Mouse (Mus musculus) embryonic facial prominence, embryonic 12.5 days (tissue): ENCODE data around the gene Fbxl5. TPM values are rescaled to one million over a fixed set of nuclear protein-coding genes. Genes with fewer than 3 reads are reported as not detected.

Experiments used
- ATAC-seq: fragments of 200-750 bp; cut with Nextera tagmentation; 2 replicates; pipeline ENCODE4 v1.8.0; 2017; ENCODE audit not compliant: insufficient number of reproducible peaks, insufficient read depth, low FRiP score, low TSS enrichment
- H3K27ac ChIP-seq: fragments of 300-500 bp; sonication (generic); 2 replicates; pipeline ENCODE4 v1.5.1; 2016; ENCODE audit warnings: mild to moderate bottlenecking
- H3K27me3 ChIP-seq: fragments of 300-500 bp; sonication (generic); 2 replicates; pipeline ENCODE4 v1.6.1; 2016; ENCODE audit warnings: mild to moderate bottlenecking, moderate library complexity
- H3K36me3 ChIP-seq: fragments of 300-500 bp; sonication (generic); 2 replicates; pipeline ENCODE4 v1.6.1; 2016; ENCODE audit warnings: mild to moderate bottlenecking
- H3K4me1 ChIP-seq: fragments of 300-500 bp; sonication (generic); 2 replicates; pipeline ENCODE4 v1.6.1; 2016
- H3K4me2 ChIP-seq: fragments of 300-500 bp; sonication (generic); replicated peaks from 2 replicates; pipeline ENCODE4 v1.6.1; 2016; ENCODE audit warnings: mild to moderate bottlenecking, moderate library complexity
- H3K4me3 ChIP-seq: fragments of 300-500 bp; sonication (generic); 2 replicates; pipeline ENCODE4 v1.5.1; 2016; ENCODE audit warnings: mild to moderate bottlenecking
- H3K9ac ChIP-seq: fragments of 300-500 bp; sonication (generic); 2 replicates; pipeline ENCODE4 v1.6.1; 2016; ENCODE audit warnings: mild to moderate bottlenecking, moderate library complexity
- H3K9me3 ChIP-seq: fragments of 300-500 bp; sonication (generic); 2 replicates; pipeline ENCODE4 v1.6.1; 2016; ENCODE audit warnings: mild to moderate bottlenecking, moderate library complexity
- WGBS: fragments of 180-500 bp; shearing (Covaris S2); methylation state at CpG from one replicate; pipeline ENCODE4 v1.1.7; 2016; 5-methylcytosine and 5-hydroxymethylcytosine counted together
- polyA plus RNA-seq: library from polyadenylated mRNA; unstranded; fragments of >200 nt; fragmentation: Nextera tagmentation; extraction: Ambion mirVana; gene quantifications from 2 replicates; pipeline ENCODE4 v1.2.1, GENCODE M21; 2016

The Fbxl5 gene
- polyA plus RNA-seq, 1 experiment from 2014 or later: 62.7 TPM

DNA sequence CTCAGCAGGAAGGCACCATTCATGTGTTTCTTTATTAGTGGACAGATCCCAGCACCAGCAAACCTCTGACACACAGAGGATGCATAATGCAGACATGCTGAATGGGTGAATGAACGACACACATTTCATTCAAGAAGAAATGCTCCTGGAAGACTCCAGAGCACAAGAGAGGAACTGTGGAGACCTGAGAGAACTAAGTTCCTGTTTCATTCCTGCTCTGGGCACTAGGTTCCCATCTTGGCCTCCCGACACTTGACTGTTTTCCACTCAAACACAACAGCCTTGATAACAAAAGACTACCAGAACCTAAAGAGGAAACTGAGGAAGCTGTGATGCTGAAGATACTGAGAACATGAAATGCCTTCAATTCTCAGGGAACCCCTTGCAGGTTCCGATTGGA, 26.8 kb upstream of the Fbxl5 start:
- H3K27ac ChIP-seq: no peak overlapping the region
- no peak overlapping the region for H3K4me2 ChIP-seq
- H3K36me3 ChIP-seq: no peaks in the 10 kb centered on the region
- H3K27me3 ChIP-seq: no peaks in the 10 kb centered on the region
- 0 out of 2 replicates have a peak, but pooled peaks cover 7% of the 10 kb centered on the region for H3K4me1 ChIP-seq
- peaks cover 5% of the 10 kb centered on the region; the same call in 1 of the 2 replicates for H3K9me3 ChIP-seq
- H3K4me3 ChIP-seq: no peak overlapping the region
- 88% methylated on average over 3 of the region's 3 CpGs for WGBS
- ATAC-seq: no peak
- H3K9ac ChIP-seq: no peak overlapping the region

DNA sequence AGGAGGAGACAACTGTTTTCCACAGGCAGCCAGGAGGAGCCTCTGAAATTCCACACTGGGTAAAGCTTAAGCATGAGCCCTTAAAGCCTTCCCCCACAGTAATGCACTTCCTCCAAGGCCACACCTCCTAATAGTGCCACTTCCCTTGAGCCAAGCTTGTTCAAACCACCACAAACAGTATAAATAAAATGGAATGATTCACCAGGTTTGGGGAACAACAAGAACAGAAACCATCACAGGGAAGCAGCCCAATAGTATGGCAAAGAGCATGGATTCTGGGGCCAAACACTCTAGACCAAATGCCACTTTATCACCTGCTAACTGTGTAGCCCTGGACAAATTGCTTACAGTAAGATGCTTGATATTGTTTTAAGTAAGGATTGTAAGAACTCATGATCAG, 26.1 kb upstream of the Fbxl5 start:
- Histone ChIP-seq H3K9ac (no peak overlapping the region), H3K27me3 (no peaks in the 10 kb centered on the region), H3K4me2 (no peak overlapping the region), H3K27ac (no peak overlapping the region), H3K9me3 (peaks cover 5% of the 10 kb centered on the region; the same call in 1 of the 2 replicates), H3K36me3 (no peaks in the 10 kb centered on the region), H3K4me3 (no peak overlapping the region), H3K4me1 (0 out of 2 replicates have a peak, but pooled peaks cover 7% of the 10 kb centered on the region)
- no peak for ATAC-seq

GRCm38 (mm10) chr5:43846227-43846626, 24.8 kb upstream of the Fbxl5 start:
- no peaks in the 10 kb centered on the region for H3K36me3 ChIP-seq
- ATAC-seq: no peak
- H3K4me3 ChIP-seq: no peak overlapping the region
- H3K27ac ChIP-seq: no peak overlapping the region; the same call in 1 of the 2 replicates
- H3K27me3 ChIP-seq: no peaks in the 10 kb centered on the region
- H3K4me1 ChIP-seq: 0 out of 2 replicates have a peak, but pooled peaks cover 7% of the 10 kb centered on the region
- H3K9me3 ChIP-seq: peaks cover 5% of the 10 kb centered on the region; the same call in 1 of the 2 replicates
- 15% methylated on average over 2 of the region's 2 CpGs for WGBS
- H3K4me2 ChIP-seq: no peak overlapping the region
- no peak overlapping the region for H3K9ac ChIP-seq

DNA sequence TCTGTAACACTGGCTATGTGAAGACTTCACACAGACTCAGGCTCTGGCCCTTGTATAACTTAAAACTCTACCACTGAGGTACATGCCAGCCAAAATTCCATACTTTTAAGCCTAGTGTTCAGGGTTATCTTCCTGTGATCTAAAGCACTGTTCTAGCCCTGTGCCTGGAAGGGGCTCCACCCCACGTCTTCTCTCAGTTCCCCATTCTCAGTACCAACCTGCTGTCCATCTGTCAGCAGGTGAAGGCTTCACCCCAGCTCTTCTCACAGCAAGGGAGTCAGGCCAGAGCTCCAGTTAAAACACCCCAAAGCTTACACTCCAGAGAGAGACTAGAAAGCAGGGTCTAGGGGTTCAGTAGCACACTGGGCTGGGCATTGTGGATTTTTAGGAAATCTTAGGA, 24.2 kb upstream of the Fbxl5 start:
- H3K9me3 ChIP-seq: peaks cover 5% of the 10 kb centered on the region; the same call in 1 of the 2 replicates
- no peak overlapping the region for H3K9ac ChIP-seq
- H3K4me1 ChIP-seq: 0 out of 2 replicates have a peak, but pooled peaks cover 7% of the 10 kb centered on the region
- ATAC-seq: no peak
- 50% methylated on average over 1 of the region's 1 CpGs for WGBS
- H3K4me3 ChIP-seq: no peak overlapping the region
- H3K27ac ChIP-seq: no peak overlapping the region
- H3K36me3 ChIP-seq: no peaks in the 10 kb centered on the region
- no peak overlapping the region for H3K4me2 ChIP-seq
- H3K27me3 ChIP-seq: no peaks in the 10 kb centered on the region

DNA sequence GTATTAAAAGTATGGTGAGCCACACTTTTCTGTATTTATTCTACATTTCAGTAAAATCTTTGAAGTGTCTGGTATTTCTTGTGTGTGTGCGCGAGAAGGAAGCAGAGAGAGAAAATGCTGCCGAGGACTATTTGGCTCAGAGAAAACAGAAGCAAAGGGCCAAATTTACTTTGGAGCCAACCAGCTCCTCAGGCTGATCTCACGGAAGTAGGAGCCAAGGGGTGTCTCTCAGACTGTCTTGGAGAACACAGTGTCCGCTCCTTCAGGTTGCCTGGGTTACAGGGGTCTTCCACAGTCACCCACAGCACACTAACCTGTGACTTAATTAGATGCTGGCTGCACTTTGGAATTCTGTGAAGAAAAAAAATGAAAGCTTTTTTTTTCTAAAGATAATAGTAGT, 23.6 kb upstream of the Fbxl5 start:
- Histone ChIP-seq H3K4me3 (no peak overlapping the region), H3K4me2 (no peak overlapping the region), H3K36me3 (no peaks in the 10 kb centered on the region), H3K27me3 (no peaks in the 10 kb centered on the region), H3K9me3 (peaks cover 5% of the 10 kb centered on the region; the same call in 1 of the 2 replicates), H3K9ac (no peak overlapping the region), H3K4me1 (0 out of 2 replicates have a peak, but pooled peaks cover 7% of the 10 kb centered on the region), H3K27ac (no peak overlapping the region)
- ATAC-seq: no peak
- 84% methylated on average over 5 of the region's 5 CpGs for WGBS

DNA sequence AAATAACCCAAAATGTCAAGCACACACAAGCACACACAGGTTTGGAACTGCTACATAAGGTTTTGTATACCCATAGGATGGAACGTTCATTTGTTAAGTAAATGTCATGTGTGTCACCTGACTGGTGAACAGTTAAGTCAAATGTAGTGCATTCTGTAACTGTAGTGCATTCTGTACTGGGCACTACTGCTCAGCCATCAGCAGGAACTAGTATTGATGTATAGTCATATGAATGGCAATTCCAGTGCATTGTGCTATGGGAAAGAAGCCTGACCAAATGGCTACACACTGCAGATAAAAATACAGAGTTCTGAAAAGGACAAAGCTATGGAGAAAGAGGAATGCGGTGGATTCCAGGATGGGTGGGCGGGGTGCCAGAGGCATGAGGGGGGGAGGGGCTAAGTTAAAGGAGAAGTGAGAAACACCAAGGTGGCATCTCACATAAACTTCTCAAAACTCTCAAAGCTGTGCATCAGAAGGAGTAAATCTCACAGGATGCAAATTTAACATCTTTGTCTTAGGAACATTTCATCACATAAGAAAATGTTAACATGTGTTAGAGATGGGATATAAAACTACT, 21.2 kb upstream of the Fbxl5 start:
- H3K4me3 ChIP-seq: no peak overlapping the region
- H3K4me1 ChIP-seq: 0 out of 2 replicates have a peak, but pooled peaks cover 7% of the 10 kb centered on the region
- no peak for ATAC-seq
- H3K27me3 ChIP-seq: no peaks in the 10 kb centered on the region
- H3K9me3 ChIP-seq: peaks cover 5% of the 10 kb centered on the region; the same call in 1 of the 2 replicates
- H3K4me2 ChIP-seq: no peak overlapping the region
- H3K9ac ChIP-seq: no peak overlapping the region
- H3K36me3 ChIP-seq: no peaks in the 10 kb centered on the region
- no peak overlapping the region for H3K27ac ChIP-seq
- WGBS: 73% methylated on average over 3 of the region's 3 CpGs

DNA sequence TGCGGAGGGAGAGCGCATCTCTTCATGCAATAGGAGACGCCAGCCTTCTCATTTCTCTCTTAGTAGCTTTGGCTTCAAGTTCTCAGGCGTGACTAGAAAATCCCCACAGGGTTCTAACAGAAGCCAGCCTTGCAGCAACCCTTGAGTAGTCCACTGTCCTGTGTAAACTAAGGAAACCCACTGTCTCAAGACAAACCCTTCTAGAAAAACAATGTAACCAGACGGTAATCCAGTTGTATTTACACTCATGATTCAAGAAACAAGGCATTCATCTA, 20.5 kb upstream of the Fbxl5 start:
- no peaks in the 10 kb centered on the region for H3K27me3 ChIP-seq
- no peak overlapping the region for H3K9ac ChIP-seq
- 76% methylated on average over 5 of the region's 5 CpGs for WGBS
- H3K4me3 ChIP-seq: no peak overlapping the region
- peaks cover 5% of the 10 kb centered on the region; the same call in 1 of the 2 replicates for H3K9me3 ChIP-seq
- H3K36me3 ChIP-seq: no peaks in the 10 kb centered on the region
- ATAC-seq: no peak
- 0 out of 2 replicates have a peak, but pooled peaks cover 7% of the 10 kb centered on the region for H3K4me1 ChIP-seq
- no peak overlapping the region for H3K4me2 ChIP-seq
- H3K27ac ChIP-seq: no peak overlapping the region

DNA sequence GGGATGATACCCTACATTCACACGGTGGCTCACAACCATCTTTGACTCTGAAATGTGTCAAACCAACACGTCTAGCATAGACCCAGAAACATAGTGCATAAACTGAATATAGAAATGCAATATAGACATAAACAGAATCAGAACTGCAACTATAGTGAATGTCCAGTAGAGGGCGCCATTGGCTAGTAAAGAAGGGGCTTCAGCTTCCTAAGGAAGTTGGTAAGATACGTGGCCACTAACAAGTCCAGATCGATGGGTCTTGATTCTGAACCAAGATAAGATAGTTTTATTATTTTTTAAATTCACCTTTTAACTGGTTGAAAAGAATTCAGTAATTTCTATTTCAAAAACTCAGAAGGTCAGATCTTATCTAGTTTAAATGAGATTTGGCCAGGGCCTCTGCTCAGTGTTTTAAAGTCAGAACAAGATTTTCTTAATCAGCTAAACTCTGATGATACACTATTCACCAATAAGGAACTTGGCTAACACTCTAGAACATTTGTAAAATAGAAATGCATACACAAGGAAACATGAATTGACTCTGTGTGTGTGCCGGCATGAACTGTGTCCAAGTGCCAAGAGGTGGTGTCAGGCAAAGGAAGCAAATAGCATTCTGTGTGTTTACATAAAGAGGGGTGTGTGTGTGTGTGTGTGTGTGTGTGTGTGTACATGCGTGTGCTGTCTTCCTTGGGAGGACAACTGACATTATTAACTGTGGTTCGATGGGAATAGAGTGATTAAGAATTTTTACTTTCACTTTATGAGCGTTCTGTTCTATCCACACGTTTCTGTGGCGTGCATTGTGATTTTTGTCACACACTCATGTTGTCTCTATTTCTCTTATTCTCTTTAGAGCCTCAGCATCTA, 19.9 kb upstream of the Fbxl5 start:
- Histone ChIP-seq H3K27ac (no peak overlapping the region), H3K4me2 (no peak overlapping the region), H3K9me3 (peaks cover 5% of the 10 kb centered on the region; the same call in 1 of the 2 replicates), H3K27me3 (no peaks in the 10 kb centered on the region), H3K9ac (no peak overlapping the region), H3K4me3 (no peak overlapping the region), H3K4me1 (0 out of 2 replicates have a peak, but pooled peaks cover 5% of the 10 kb centered on the region), H3K36me3 (no peaks in the 10 kb centered on the region)
- WGBS: 51% methylated on average over 11 of the region's 11 CpGs
- no peak for ATAC-seq

DNA sequence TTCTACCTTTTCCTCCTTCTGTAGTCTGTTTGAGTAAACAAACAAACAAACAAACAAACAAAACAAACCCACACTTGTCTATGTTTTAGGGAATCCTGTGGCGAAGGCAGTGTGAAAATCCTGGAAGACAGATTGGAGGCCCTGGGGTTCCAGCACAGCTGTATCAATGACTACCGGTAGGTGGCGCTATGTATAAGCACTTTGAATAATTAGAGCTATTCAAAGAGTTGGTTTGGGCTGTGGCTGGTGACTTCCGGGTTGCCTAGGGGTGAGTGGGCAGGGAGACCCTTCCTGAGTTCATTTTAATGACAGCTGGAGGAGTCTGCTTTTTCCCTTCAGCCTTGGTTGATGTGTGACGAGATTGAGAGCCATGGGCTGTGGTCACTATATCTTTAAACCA, 15.9 kb upstream of the Fbxl5 start:
- ATAC-seq: no peak
- Histone ChIP-seq H3K27me3 (no peaks in the 10 kb centered on the region), H3K4me2 (no peak overlapping the region), H3K36me3 (no peaks in the 10 kb centered on the region), H3K27ac (no peak overlapping the region), H3K9ac (no peak overlapping the region), H3K4me3 (no peak overlapping the region), H3K4me1 (no peaks in the 10 kb centered on the region), H3K9me3 (no peaks in the 10 kb centered on the region)
- WGBS: 50% methylated on average over 5 of the region's 5 CpGs

- no peaks in the 10 kb centered on the region for H3K27me3 ChIP-seq
- no peak for ATAC-seq
Observed at GRCm38 (mm10) chr5:43836590-43836989, 15.2 kb upstream of the Fbxl5 start.

GRCm38 (mm10) chr5:43827366-43827765, 5.9 kb upstream of the Fbxl5 start:
- Histone ChIP-seq H3K27me3 (no peaks in the 10 kb centered on the region), H3K27ac (no peak overlapping the region), H3K4me3 (no peak overlapping the region), H3K4me1 (no peaks in the 10 kb centered on the region), H3K36me3 (no peaks in the 10 kb centered on the region), H3K9ac (no peak overlapping the region), H3K4me2 (no peak overlapping the region), H3K9me3 (no peaks in the 10 kb centered on the region)
- 67% methylated on average over 9 of the region's 9 CpGs for WGBS
- no peak for ATAC-seq

More at GRCm38 (mm10) chr5:43836590-43836989, 15.2 kb upstream of the Fbxl5 start:
- Histone ChIP-seq H3K36me3 (no peaks in the 10 kb centered on the region), H3K4me2 (no peak overlapping the region), H3K4me3 (no peak overlapping the region), H3K4me1 (no peaks in the 10 kb centered on the region), H3K9ac (no peak overlapping the region), H3K27ac (no peak overlapping the region), H3K9me3 (no peaks in the 10 kb centered on the region)
- WGBS: 95% methylated on average over 7 of the region's 7 CpGs

DNA sequence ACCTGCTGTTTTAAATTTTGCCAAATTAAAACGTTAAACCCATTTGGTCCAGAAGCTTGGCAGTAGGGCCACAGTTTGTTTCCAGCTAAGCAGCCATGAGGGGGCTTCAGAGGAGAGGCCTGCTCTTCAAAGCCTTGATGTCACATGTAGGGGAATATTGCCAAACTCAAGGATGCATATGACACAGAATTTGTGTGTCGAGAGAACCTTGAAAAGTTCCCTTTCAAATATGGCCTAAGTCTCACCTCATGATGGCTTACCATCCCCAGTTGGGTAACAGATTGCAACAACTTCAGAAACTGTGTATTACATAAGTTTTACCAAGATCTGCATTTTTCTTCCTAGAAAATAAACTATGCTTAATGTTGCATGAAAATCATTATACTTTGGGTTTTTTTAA, 5.4 kb upstream of the Fbxl5 start:
- Histone ChIP-seq H3K9ac (no peak overlapping the region), H3K9me3 (no peaks in the 10 kb centered on the region), H3K27me3 (no peaks in the 10 kb centered on the region), H3K4me1 (no peaks in the 10 kb centered on the region), H3K4me2 (no peak overlapping the region), H3K4me3 (no peak overlapping the region), H3K36me3 (no peaks in the 10 kb centered on the region), H3K27ac (no peak overlapping the region)
- no peak for ATAC-seq
- WGBS: 87% methylated on average over 2 of the region's 2 CpGs
